Mouse (Mus musculus) inflammation-experienced regulatory T-cells, adult 6 months (primary cell): ENCODE measurements around the gene Ggt1. TPM values are rescaled to one million over a fixed set of nuclear protein-coding genes. Genes with fewer than 3 reads are reported as not detected.
A peak's percentile ranks its signal among the peaks of the same experiment; 100 is the strongest.
"Not testable (repeated sequence)": the region's sequence is repeated elsewhere in the genome, so short reads cannot be mapped to it uniquely, and the experiment has no call there.

Source experiments
- ATAC-seq: one replicate; pipeline ENCODE4 v1.8.0; 2017
- polyA plus RNA-seq, 3 experiments: library from polyadenylated mRNA; unstranded; fragments of 100-300 nt; shearing (Covaris generic); gene quantifications; one replicate each; pipeline ENCODE4 v1.2.1; 2017

Gene Ggt1
- 10 to 100 TPM in 1 of 3 experiments, 1 to 10 TPM in 1, under 1 TPM in 1; 0.26 to 15.4 (median 2.2) TPM for polyA plus RNA-seq

- no peak for ATAC-seq
Measured at GRCm38 (mm10) chr10:75561071-75561654, at the start of gene Ggt1. TSS of gene Ggt1 (plus strand) at chr10:75561604.

- no peak for ATAC-seq
Measured at GRCm38 (mm10) chr10:75511897-75512296, 49.5 kb upstream of the Ggt1 start.

GRCm38 (mm10) chr10:75512796-75513195, 48.6 kb upstream of the Ggt1 start:
- ATAC-seq: no peak

DNA sequence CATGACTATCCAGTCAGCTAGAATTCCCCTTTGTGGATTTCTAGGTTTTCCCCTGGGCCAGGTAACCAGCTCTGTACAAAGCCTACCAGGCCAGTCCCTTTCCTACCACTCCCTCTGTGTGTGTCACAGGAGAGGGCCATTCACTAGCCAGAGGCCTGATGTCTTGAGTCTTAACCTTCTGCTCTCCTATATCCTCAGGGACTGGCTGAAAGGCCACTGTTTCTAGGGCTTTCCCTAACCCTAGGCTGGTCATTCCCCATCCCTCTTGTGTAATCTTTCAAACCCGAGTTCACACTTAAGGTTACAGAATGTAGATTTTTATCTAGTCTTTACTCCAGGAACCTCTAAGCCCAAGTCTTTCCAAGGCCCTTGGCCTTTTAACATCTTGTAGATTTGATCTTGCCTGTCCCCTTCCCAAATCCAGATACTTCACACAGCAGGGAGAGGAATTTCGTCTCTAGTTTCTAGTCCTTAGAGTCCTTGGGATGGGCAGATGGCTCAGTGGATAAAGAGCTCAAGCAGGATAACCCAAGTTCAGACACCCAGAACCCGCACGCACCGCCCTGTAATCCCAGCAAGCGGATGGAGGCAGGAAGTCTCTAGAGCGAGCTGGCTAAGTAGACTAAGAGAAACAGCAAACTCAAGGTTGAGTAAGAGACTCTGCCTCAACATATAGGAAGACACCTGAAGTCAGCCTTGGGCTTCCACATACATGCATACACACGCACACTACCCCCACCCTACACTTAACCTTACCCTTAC, 47.9 kb upstream of the Ggt1 start:
- ATAC-seq: no peak

DNA sequence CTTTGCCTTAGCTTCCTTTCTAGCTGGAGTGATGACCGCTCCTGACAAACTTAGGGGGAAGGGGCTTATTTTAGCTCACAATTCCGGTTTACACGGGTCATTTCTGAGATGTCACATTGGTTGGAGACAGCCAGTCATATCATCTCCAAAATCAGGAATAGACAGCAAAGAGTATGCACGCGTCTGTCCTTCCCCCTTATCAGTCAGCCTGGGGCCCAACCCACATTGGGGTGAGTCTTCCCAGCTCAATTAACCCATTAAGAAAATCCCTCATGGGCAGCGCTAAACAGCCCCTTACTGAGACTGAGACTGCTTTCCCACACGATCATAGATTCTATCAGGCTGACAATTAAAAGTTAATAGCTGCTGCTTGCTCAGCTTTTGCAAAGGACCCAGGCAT, 47.0 kb upstream of the Ggt1 start:
- no peak for ATAC-seq

- no peak for ATAC-seq
Measured at GRCm38 (mm10) chr10:75515216-75516037, 46.0 kb upstream of the Ggt1 start.

- no peak for ATAC-seq
Measured at GRCm38 (mm10) chr10:75516038-75516723, 45.2 kb upstream of the Ggt1 start.

DNA sequence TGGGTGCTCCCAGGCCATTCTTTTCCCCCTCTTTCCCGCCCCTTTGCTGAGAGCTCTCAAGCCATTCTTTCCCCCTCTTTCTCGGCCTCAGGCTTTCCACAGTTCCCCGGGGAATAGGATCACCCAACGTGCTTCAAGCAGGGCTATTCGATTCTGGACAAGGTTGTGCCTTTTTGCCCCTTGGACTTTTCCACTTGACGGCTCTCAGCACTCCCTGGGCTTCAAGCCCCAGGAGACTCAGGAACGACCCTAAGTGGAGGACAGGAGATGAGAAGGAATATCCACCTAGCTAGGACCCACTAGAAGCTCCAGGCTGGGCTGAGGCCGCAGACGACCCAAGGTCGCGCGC, 44.7 kb upstream of the Ggt1 start:
- no peak for ATAC-seq

GRCm38 (mm10) chr10:75517073-75517757, 44.2 kb upstream of the Ggt1 start, which contains the start of gene Snrpd3:
TSS of gene Snrpd3 (plus strand) at chr10:75517551.
- ATAC-seq: peak; percentile 90

DNA sequence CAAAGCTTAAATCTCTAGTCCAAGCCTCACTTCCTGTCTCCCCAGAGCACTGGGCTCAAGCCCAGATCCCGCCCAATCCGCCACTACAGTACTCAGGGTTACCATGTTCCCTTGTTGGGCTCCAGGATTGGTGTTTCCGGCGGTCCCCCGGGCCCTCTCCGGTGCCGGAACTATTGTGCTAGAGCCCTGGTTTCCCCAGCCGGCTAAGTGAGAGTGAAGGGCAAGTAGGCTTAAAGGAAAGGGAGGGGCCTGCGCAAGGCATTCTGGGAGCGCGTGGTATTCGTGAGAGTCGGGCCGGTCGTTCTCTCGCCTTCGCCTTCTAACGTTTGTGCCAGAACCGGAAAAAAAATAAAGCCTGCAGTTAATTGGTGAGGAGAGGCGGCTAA, 43.7 kb upstream of the Ggt1 start, which contains the start of gene Gucd1:
Gene Gucd1 (minus strand): TSS at position 215 of the 386 bp plus-strand sequence.
- peak; percentile 82 for ATAC-seq

GRCm38 (mm10) chr10:75520581-75520980, 40.8 kb upstream of the Ggt1 start:
- no peak for ATAC-seq

DNA sequence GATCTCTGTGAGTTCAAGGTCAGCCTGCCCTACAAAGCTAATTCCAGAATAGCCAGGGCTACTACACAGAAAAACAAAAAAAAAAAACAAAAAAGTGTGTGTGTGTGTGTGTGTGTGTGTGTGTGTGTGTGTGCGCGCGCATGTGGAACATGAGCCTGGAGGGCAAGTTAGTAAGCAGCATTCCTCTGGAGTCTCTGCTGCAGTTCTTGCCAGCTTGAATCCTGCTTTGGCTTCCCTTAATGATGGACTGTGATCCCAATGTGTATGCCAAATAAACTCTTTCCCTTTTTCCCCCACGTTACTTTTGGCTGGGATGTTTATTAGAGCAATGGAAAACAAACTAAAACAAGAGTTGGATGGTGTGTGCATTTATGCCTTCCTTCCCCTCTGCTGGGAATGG, 39.8 kb upstream of the Ggt1 start:
- ATAC-seq: no peak

DNA sequence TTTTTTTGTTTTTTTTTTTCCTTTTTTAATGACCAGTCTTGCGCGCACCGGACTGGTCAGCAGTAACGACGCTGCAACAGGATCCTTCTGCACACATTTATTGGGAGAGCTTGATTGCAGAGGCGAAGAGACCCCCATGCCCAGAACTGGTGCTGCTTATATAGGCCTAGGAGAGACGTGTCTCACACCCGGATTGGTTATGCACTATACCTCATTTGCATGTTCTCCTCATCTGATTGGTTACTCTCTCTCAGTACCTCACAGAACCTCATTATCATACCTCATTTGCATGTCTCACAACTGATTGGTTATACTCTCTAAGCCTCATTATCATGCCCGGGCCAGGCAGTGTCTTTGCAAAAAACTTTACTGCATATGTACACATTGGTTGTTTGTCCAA, 36.0 kb upstream of the Ggt1 start:
- ATAC-seq: not testable (repeated sequence)

DNA sequence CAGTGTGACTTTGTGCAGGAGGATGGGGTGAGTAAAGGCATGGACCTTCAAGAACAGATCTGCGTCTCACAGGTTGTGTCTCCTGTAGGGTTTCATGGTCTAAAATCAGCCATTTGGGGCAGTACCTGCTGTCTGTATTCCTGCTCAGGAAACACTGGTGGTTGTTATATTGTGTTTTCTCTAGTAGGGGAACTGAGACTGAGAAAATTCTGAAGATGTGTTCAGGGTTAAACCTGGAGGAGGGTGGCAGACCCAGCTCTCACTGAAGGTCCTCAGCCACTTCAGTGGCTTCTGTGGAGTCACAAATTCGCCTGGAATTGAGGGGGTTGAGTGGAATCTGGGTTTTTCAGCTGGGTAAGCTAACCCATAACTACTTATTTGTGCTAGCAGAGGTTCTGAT, 31.1 kb upstream of the Ggt1 start:
- ATAC-seq: no peak

DNA sequence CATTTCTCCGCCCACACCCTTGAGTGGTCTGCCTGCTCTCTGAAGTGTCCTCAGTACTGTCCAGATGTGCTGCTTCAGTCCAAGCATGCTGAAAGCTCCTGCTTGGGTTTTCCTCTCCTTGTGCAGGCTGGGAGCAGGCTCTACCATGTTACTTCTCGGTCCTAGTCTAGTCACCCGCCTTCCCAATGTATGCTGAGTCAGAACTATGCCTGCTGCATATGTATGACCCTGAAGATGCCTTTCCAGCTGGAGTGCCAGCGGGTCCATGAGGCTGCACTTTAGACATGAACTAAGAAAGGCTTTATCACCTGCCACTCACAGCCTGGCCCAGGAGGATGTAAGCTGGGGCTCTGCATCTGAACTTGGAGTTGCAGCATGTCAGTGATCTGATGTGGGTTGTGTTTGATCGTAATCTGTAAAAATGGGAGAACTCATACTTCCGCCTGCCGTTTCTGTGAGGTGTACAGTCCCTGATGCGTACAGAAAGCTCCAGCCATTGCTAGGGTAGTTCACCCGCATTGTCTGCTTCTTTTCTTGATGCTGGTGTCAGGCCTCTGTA, 29.8 kb upstream of the Ggt1 start:
- ATAC-seq: peak; percentile 93

- no peak for ATAC-seq
Measured at GRCm38 (mm10) chr10:75534216-75534615, 27.2 kb upstream of the Ggt1 start.

GRCm38 (mm10) chr10:75534934-75535333, 26.5 kb upstream of the Ggt1 start:
- no peak for ATAC-seq

DNA sequence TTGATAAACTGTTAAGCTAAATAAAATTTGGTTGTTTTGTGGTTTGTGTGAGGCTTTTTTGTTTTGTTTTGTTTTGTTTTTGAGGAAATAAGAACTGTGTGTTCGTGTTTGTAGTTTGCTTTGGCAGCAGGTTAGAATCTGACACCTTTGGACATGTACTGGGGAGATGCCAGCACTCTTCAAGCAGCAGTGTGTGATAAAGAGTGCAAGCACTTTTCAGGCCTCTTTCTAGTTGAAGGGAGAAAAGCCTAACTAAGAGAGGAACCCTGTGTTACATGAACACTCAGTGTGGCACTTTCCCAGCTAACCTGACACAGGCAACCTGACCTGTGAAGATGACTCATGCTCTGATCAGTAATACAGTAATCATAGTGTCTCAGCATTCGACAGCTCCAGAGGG, 26.0 kb upstream of the Ggt1 start:
- no peak for ATAC-seq

DNA sequence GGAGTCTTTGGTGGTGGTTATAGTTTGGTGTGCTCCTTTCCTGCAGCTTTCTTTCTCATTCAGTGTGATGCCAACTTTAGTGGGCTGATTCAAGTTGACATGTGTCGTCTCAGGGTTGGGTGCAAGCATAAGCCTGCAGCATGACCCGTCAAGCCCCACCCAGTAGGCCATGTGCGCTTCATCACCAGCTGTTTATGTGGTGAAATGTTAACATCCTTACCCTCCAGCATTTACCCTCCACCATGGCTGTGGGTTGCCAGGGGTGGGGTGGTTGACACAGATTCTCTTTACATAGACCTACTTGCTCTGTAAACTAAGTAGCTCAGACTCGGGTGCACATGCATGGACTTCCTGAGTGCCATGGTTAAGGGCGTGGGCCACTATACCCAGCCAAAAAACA, 25.3 kb upstream of the Ggt1 start:
- ATAC-seq: peak; percentile 47

- ATAC-seq: no peak
Measured at GRCm38 (mm10) chr10:75547901-75548300, 13.5 kb upstream of the Ggt1 start.

DNA sequence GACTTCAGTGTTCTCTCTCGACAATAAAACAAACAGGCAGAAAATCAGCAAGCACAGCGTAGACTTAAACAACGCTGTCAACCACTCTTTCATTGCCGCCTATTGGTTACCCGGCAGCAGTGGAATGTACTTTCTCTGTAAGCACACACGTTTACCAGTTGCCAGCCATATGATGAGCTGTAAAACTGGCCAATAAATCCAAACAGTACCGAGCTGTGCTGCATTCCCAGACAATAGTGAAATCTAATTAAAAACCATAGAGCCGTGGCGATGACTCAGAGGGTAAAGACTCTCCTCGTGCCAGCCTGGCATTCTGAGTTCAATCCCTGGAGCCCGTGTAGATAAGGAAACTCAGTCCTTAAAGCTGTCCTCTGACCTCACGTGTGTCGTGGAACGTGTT, 12.9 kb upstream of the Ggt1 start:
- no peak for ATAC-seq

GRCm38 (mm10) chr10:75549886-75550285, 11.5 kb upstream of the Ggt1 start:
- no peak for ATAC-seq
